Mouse (Mus musculus): ENCODE measurements around the gene Gm30191.

The Gm30191 gene

DNA sequence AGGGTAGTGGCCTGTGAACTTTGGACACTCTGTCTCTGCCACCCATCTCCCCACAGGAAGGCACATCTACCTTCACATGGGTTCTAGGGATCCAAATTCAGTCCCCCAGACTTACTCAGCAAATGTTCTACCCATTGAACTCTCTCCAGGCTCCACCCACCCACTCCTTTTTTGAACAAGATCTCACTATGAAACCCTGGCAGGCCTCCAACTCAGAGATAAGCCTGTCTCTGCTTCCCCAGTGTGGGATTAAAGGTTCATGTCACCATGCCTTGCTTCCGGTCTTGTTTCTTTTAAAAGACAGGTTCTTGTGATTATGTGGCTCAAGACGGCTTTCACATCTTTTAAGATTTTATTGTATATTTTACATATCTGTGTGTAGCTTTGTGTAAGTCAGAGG lies 38.2 kb downstream of the Gm30191 start:
- in situ Hi-C loops (cut with MboI, MseI) = loop anchor here in 1 of 2 experiments (10.0 kb wide), 1 partner anchor 1160 kb away; no protein-coding TSS in a partner anchor

DNA sequence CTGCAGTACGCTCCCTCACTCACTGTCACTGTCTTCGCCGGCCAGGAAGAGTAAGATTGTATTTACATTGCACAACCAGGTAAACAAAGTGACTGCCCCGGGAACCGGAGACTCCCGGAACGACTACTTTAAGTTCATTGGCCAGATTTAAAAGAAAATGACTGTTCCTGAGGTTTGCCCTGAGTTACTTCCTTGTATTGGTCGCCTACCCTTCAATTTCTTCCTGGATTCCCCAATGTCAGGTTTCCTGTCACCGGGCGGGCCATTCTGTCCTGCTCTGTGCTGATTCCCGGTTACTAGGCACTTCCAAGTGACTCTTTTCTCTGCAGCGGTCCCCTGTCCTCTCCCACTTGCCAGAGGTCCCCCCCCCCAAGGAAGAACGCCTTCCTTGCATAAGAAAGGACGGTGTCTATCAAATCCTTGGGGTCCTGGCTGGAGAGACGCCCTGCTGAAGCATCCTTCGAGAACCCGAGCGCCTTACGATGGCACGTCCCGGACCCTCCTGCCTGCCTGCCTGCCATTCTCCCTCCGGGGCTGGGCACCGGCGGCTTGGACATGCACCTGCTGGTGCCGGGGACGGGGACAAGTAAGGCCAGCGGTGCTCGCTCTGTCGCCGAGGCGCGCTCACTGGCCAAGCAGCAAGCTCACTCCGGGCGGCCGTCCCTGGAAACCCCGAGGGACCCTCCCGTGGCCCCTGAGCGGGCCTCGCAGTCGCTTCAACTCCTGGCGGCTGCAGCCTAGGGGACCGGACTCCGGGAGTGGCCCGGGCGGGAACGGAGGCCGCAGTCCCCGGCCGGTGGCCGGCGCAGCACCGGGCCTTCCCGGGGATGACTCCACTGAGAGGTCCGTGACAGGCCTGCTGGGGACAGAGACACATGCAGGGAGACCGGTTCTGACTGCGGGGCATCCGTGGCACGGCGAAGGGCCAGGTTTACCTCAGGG lies 39.8 kb downstream of the Gm30191 start:
- in situ Hi-C loops (cut with MboI, MseI) = loop anchor here in 1 of 2 experiments (10.0 kb wide), 1 partner anchor 1158 kb away; no protein-coding TSS in a partner anchor

DNA sequence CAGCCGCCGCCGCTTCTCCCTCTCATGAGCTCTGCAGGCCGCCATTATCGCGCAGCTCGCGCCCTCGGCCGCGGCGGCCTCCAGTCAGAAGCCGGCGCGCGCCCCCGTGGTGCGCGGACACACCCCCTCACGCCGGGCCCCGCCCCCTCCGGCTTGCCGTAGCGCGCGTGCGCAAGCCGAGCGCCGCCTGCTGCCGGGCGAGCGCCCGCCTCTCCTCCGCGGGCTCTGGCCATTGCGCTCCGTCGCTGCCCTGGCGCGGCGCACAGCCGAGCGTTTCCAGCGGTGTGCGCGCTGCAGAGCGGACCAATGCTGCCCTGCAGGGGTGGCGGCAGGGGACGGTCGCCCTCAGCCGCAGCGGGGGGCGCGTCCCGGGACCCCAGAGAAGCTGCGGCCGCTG lies 40.4 kb downstream of the Gm30191 start:
- in situ Hi-C loops (cut with MboI, MseI) = loop anchor here in 1 of 2 experiments (10.0 kb wide), 1 partner anchor 1158 kb away; no protein-coding TSS in a partner anchor

DNA sequence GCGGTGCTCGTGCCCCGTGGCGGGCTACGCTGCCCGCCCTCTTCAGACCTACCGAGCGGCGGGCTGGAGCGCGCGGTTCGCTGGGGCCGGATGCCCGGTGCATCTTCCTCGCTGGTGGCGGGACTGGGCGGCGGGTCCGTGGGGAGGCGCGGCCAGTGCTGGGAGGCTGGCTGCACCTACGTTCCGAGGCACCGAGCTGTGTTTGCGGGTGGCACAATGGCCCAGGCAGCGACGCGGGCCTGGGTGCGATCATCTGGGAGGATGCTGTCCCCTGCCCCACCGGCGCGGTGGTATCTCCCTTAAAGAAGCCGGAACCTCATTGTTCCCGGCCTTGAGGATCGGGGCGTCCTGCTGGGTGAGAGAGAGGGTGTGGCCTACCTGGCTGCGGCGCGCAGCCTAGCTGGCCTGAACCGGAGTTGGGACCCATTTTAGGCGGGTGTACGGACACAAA lies 40.9 kb downstream of the Gm30191 start, which contains the start of gene Pdik1l:
Gene Pdik1l (minus strand): TSS at position 321 of the 451 bp plus-strand sequence.
- in situ Hi-C loops (cut with MboI, MseI) = loop anchor here in 1 of 2 experiments (10.0 kb wide), 1 partner anchor 1157 kb away; no protein-coding TSS in a partner anchor

DNA sequence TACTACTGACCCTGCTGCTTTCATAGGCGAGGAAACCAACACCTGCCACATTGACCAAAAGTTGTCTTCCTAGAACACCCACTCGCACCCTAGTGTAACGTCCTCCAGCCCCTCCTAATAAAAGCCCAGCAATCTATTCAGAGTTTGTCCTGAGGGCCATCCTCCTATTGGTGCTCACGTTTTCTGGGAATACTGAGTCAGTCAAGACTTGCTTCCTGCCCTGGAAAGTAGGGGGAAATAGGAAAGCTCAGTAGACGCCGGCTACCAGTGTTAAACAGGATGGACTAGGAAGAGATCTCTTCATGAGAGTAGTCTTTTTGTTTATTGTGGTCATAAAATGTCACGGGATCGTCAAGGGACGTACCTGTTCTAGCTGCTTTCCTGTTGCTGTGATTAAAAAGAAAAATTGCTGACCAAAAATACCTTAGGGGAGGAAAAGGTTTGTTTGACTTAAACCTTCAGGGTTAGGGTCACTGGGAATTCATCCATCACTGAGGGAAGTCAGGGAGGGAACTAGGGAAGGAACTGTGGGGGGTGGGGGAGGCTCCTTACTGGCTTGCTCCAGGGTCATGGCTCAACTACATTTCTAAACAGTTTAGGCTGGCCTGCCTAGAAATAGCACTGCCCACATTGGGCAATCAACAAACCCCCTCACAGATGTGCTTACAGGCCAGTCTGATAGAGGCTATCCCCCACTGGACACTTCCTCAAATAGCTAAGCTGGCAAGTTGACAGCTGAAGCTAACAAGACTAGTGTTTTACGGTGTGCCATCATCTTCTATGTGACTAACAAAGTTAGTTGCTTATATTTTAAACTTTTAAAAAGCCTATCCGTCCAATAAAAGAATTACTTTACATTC lies 41.9 kb downstream of the Gm30191 start:
- in situ Hi-C loops (cut with MboI, MseI) = loop anchor here in 1 of 2 experiments (10.0 kb wide), 1 partner anchor 1156 kb away; no protein-coding TSS in a partner anchor

DNA sequence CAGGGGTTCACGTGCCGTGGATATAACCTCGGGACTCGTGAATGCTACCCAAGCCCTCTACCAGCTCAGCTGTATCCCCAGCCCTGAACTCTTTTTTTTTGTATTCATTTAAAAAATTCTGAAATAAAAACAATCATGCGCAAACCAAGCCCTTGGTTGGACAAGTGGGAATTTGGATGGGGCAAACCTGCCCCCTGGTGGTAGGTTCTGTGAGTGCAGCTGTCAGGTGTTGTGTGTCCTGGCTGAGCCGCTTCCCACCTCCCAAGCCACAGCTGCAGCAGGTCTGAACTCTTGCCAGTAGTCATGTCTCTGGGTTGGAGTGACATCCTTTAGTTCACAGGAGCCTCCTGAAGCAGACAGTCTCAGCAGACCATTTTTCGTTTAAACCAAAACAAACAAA lies 45.3 kb downstream of the Gm30191 start:
- in situ Hi-C loops (cut with MboI, MseI) = loop anchor here (5.0 to 10.0 kb wide), 3 partner anchors 45 to 107 kb away; partner anchors contain the start of genes Cep85 (in 1 of the 2), Gm30191 (in 1 of the 2) and Zfp593 (in 1 of the 2)

DNA sequence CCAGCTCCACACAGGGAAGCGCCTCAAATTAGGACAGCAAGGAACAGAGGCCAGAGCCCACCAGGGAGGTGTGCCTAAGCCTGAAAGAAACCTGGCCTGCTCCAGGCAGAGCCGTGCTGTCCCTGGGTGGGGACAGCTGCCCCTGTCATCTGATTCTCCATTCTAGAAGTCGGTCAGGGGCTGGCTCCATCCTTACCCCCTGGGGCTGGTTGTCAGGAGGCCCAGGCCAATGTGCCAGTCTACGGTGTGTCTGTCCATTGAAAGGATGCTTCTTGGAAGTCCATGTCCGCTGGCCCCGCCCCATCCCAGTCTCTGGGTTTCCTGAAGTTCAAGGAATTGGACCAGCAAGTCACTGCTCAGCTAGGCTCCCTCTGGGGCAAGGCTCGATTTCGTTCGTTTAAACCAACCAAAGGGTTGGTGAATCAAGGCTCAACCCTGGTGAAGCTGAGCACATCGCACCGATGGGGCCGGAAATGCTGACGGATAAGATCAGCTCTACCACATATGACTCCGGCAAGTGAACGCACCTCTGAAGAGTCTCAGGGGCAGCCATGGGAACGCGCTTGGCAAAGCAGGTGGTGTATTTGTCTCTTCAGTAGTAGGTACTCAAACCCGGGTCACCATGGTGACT lies 46.4 kb downstream of the Gm30191 start:
- in situ Hi-C loops (cut with MboI, MseI) = loop anchor here (5.0 to 10.0 kb wide), 3 partner anchors 46 to 108 kb away; partner anchors contain the start of genes Cep85 (in 1 of the 2), Gm30191 (in 1 of the 2) and Zfp593 (in 1 of the 2)

DNA sequence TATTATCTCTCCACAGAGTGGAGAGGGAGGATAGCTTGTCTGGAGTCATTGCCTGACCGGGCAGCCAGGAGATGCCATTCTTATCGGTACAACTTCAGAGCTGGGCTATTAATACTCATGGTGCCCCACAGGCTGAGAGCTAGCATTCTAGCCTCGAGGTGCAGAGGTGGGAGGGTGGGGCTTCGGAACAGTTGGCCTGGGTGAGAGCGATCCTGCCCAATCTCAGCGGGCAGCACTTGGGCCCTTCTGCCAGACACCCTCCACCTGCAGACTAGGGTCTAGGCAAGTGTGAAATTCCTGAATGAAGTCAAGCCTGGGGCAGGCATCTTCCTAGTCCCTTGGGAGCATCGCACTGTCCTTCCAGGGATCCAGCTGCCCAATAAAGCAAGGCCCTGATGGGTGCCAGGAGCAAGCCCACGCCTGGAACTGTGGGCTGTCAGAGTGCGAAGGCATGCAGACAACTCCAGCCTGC lies 47.0 kb downstream of the Gm30191 start:
- in situ Hi-C loops (cut with MboI, MseI) = loop anchor here (5.0 to 10.0 kb wide), 3 partner anchors 46 to 109 kb away; partner anchors contain the start of genes Cep85 (in 1 of the 2), Gm30191 (in 1 of the 2) and Zfp593 (in 1 of the 2)

DNA sequence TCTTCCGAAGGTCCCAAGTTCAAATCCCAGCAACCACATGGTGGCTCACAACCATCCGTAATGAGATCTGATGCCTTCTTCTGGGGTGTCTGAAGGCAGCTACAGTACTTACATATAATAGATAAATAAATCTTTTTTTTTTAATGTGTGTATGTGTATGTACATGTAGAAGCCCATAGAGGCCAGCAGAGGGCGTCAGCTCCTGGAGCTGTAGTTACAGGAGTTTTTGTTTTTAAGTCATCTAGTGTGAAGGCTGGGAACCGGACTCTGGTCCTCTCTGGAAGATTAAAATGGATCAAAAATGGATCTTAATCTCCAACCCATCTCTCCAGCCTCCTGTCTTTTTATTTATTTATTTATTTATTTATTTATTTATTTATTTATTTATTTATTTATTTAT lies 49.4 kb downstream of the Gm30191 start:
- in situ Hi-C loops (cut with MboI, MseI) = loop anchor here in 1 of 2 experiments (5.0 to 10.0 kb wide), 3 partner anchors 34 to 111 kb away; partner anchors contain the start of gene Cep85

DNA sequence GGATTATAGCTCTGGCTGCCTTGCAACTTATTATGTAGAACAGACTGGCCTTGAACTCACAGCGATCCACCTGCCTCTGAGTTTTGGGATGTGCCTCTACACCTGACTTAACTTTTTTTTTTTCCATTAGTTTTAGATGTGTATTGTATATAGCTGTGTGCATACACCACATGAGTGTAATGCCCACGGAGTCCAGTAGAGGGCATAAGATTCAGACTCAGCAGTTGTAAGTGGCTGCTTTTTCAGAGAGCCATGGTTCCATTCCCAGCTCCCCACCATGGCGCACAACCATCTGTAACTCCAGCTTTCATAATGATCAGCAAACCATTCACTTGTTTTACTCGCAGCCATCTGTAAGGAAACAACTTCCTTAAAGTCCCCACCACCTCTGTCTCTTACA lies 49.8 kb downstream of the Gm30191 start:
- in situ Hi-C loops (cut with MboI, MseI) = loop anchor here in 1 of 2 experiments (5.0 to 10.0 kb wide), 3 partner anchors 34 to 112 kb away; partner anchors contain the start of gene Cep85

DNA sequence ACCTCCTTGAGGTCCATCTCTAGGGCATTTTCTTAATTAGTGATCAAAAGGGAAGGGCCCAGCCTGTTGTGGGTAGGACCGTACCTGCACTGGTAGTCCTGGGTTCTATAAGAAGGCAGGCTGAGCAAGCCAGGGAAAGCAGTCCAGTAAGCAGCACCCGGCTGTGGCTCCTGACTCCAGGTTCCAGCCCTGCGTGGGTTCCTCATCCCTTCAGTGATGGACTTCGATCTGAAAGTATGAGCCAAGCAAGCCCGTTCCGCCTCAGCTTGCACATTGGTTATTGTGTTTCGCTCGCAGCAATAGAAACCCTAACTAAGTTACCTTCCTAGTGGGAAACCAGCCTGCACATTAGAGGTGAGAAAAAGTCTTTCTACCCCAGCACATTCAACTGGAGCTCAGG lies 50.6 kb downstream of the Gm30191 start:
- in situ Hi-C loops (cut with MboI, MseI) = loop anchor here in 1 of 2 experiments (5.0 to 10.0 kb wide), 3 partner anchors 35 to 113 kb away; partner anchors contain the start of gene Cep85

DNA sequence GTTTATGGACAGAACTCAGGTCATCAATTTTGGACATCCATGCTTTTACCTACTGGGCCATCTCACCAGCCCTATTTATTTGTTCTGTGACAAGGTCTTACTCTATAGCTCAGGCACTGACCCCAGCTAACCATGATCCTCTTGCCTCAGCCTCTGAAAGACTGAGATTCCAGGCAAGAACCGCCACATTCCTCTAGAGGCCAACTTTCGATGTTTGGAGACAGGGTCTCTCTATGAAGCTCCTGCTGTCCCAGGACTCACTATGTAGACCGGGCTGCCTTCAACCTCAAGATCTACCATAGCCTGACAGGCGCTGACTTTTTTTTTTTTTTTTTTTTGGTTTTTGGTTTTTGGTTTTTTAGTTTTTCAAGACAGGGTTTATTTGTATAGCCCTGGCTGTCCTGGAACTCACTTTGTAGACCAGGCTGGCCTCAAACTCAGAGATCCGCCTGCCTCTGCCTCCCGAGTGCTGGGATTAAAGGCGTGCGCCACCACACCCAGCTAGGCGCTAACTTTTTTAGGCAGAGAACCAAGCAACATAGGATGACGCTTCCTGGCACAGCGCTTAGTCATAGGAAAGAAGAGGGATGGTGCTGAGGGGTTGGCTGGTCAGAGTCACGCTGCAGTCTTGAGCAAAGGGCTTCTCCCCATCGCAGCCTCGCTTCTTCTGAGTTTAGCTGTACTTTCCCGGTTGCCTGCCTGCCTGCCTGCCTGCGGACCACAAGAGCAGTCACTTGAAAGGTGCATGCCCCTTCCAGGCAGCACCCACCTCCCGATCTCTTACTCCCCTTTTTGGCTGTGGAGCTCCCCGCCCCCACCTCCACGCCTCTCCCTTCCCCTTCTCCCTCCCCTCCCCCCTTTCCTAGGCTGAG lies 52.1 kb downstream of the Gm30191 start:
- in situ Hi-C loops (cut with MboI, MseI) = loop anchor here in 1 of 2 experiments (5.0 to 10.0 kb wide), 3 partner anchors 37 to 114 kb away; partner anchors contain the start of gene Cep85

DNA sequence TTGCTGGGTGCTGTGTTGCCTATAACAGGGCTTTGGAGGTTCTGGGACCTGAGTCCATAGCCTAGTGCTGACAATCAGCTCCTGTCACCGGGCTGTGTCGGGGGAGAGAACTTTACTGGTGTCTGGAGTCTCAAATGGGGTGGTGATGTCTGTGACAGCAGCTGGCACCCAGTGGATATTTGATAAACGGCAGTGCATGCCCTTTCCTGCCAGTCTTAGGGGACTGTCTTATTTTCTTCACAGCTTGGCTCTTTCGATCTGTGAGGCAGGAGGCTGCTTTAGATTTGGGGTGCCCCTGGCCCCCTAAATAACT lies 52.7 kb downstream of the Gm30191 start:
- in situ Hi-C loops (cut with MboI, MseI) = loop anchor here in 1 of 2 experiments (5.0 to 10.0 kb wide), 3 partner anchors 37 to 115 kb away; partner anchors contain the start of gene Cep85

Data from T-helper 17 cell (primary cell).